Mouse (Mus musculus) cerebellum, adult 11-12 months (tissue): ENCODE results near the gene Ankrd53.

Experiments
- DNase-seq: peaks from one replicate; pipeline ENCODE4 v3.0.0; 2022

The Ankrd53 gene

GRCm38 (mm10) chr6:83762344-83762743 lies at the start of gene Ankrd53:
Ankrd53 (plus strand) TSS chr6:83762644.
- DNase-seq, result no peak

- DNase-seq, result no peak
Measured at GRCm38 (mm10) chr6:83713271-83714136, 48.9 kb upstream of the Ankrd53 start.

DNA sequence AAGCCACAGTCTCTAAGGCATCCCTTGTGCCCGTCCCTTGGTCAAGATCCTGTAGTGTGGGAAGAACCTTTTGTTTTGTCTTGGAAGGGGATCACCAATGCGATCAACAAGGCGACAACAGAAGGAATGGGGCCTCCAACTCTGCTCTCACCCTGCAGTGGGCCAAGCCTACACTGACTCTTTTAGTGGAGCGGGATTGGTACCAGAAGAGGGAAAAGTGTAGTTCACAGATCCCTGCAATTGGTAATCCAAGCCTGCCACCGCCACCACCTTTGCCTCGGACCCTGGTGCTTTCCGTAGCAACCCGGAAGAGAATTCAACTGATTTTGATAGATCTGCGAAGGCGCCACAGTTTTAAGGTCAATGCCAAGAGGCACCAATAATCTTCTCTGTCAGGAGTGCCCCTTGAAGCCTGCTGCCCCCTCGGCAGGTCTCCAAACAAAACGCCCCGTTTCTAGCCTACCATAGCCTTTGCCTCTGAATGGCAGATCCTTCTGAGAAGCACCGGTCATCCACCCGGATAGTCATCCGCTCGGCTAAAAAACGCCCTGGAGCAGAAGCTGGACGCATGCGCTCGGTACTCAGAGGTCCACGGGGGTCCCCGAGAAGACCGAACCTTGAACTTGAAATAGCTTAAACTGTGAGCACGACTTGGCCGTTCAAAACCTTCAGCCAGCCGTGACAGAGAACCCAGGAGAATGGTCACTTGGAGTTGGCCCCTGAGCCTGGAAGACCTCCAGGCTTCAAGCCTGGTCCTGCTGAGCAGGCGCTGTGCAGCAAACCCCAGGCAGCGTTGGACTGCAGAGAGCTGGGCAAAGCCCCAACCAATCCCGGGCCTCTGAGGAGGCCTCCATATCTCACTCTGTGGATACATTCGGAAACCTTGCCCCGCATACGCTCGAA lies 48.0 kb upstream of the Ankrd53 start:
- no peak for DNase-seq

- DNase-seq, result no peak
Measured at GRCm38 (mm10) chr6:83715461-83716196, 46.8 kb upstream of the Ankrd53 start.

DNA sequence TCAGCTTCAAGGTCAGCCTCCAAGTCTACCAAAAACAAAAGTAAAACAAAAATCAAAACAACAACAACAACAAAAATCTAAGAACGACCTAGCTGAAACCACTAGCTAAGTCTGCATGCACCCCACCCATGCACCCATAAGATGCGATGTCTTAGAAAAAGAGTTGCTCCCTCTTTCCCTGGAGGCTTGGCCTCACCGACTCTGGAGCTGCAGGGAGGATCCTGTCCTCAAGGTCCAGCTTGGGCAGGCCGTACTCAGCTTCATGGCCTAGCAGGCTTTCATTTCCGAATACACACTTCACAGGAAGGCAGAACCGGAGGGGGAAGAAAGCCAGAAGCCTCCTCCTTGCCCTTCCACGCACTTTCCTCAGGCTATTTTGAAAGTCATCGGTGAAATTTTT lies 45.4 kb upstream of the Ankrd53 start:
- DNase-seq, result no peak

DNA sequence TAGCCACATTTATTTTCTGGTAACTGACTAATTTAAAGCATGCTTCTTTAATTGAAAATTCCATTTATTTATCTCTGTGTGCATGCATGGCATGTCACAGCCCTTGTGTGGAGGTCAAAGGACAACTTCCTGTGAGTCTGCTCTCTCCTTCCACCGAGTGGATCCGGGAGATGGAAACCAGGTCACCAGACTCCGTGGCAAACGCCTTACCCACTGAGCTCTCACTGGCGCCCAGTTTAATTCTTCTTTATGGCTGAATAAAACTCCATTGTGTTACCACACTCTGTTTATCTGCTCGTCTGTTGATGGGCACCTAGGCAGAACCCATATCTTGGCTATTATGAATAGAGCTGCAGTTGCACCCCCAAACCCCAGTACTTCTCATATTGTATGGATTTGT lies 39.9 kb upstream of the Ankrd53 start:
- no peak for DNase-seq

DNA sequence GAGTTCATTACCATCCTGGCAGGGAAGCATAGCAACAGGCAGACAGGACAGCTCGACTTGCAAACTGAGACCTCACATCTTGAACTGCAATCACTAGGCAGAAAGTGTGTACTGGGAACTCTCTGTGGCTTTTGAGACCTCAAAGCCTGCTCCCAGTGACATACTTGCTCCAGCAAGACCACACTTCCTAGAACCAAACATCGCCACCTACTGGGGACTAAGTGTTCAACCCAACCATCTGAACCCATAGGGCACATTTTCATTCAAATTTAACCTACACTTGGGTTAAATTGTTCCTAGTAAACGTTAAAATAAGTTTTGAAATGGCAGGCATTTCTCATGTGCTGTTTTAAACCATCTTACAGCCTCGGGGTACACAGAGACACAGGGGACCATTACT lies 35.3 kb upstream of the Ankrd53 start:
- no peak for DNase-seq

DNA sequence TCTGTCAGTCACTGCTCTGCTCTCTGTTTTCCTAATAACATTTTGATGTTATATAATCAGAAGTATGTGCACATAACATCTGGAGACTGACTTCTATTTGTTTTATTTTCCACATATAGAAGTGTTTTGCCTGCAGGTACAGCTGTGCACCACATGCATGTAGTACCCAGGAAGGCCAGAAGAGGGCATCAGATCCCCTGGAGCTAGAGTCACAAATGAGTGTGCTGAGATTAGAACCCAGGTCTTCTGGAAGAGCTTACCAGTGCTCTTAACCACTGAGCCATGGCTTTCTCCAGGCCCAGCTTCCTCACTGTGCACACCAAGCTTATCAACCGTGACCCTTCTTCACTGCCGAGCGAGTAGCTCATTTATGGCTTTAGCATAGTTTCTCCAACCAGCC lies 34.0 kb upstream of the Ankrd53 start:
- no peak for DNase-seq

- DNase-seq, result no peak
Measured at GRCm38 (mm10) chr6:83729350-83729970, 33.0 kb upstream of the Ankrd53 start.

- no peak for DNase-seq
Measured at GRCm38 (mm10) chr6:83731128-83731527, 31.3 kb upstream of the Ankrd53 start.

DNA sequence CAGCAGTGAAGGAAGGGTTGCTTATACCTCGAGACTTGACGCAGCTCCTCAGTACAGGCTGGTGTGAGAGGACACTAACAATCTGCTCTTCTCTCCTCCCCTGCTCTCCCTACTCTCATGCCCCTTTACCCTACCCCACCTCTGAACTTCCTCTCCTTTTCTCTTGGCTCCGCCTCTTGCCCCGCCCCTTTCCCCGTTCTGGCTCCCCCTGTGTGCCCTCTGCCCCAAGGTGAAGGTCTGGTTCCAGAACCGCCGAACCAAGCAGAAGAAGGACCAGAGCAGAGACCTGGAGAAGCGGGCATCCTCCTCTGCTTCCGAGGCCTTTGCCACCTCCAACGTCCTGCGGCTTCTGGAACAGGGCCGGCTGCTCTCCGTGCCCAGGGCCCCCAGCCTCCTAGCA lies 25.1 kb upstream of the Ankrd53 start:
- no peak for DNase-seq

GRCm38 (mm10) chr6:83738596-83738995 lies 23.8 kb upstream of the Ankrd53 start:
- no peak for DNase-seq

GRCm38 (mm10) chr6:83742761-83743160 lies 19.7 kb upstream of the Ankrd53 start, which contains the start of gene Atp6v1b1:
Atp6v1b1 (plus strand) TSS chr6:83742990.
- DNase-seq, result no peak

DNA sequence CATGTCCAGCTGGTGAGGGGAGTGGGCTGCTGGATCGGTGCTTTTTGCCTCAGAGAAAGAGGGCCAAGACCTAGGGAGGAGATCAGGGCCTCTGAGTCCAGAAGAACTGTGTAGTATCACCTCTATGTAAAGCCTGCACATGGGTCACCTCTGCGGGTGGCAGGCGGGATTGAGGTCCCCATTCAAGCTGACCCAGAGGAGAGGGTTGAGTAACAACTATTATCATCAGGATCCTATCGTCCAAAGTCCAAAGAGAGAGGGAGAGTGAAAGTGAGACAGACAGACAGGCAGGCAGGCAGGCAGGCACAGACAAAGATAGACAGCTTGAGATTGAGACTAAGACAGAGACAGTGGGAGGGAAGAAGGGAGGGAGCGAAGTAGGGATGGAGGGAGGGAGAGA lies 19.2 kb upstream of the Ankrd53 start:
- no peak for DNase-seq

DNA sequence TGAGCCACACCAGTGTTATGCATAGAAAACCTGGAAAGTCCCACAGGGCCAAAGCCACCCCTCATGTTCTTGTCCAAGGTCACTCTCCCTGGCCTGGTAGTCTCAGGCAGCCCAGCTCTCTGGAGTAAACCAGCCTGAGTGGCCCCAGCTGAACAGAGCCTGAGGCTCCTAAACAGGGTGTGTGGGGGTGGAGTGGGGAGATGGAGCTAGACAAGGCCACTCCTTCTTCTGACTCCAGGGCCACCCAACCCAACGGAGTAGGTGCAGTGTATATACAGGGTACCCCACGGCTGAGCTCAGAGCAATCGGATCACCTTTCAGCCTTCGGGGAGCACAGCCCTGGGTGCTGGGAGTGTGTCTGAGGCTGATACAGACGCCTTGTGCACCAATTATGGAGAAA lies 18.3 kb upstream of the Ankrd53 start:
- no peak for DNase-seq

GRCm38 (mm10) chr6:83744557-83744956 lies 17.9 kb upstream of the Ankrd53 start:
- DNase-seq, result no peak

DNA sequence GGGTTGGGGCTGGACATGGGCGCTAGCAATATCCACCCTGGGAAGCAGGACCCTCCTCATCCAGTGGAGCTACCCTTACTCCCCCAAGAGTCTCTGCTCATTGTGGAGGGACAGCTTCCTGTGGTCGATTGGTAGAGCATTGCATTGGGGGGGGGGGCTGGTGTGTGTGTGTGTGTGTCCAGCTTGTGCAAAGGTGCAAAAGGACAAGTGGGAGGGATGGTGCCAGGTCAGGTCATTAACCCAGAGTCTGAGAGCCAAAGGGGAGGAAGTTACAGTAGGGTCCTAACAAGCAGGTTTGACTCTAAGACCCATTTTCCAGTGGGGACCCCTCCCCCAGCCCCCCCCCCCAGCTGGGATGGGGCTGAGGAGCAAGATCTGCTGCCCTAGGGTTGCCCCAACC lies 17.0 kb upstream of the Ankrd53 start:
- DNase-seq, result no peak

DNA sequence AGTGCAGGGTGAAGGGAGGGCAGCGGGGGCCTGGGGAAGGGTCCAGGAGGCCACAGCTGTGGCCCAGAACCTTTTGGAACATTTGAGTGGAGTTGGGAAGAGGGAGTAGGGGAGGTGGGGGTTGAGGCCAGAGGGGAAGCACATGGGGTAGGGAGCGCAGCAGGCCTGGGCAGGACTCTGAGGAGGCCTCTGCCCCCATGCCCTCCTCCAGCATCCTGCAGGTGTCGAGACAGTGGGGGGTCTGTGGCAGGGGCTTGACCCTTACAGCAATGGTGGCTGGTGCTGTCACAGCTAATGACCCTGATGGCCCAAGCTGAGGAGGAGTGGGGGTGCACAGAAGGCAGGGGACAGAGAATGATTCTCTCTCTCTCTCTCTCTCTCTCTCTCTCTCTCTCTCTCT lies 13.2 kb upstream of the Ankrd53 start:
- no peak for DNase-seq

GRCm38 (mm10) chr6:83750171-83750684 lies 12.2 kb upstream of the Ankrd53 start:
- DNase-seq, result no peak

DNA sequence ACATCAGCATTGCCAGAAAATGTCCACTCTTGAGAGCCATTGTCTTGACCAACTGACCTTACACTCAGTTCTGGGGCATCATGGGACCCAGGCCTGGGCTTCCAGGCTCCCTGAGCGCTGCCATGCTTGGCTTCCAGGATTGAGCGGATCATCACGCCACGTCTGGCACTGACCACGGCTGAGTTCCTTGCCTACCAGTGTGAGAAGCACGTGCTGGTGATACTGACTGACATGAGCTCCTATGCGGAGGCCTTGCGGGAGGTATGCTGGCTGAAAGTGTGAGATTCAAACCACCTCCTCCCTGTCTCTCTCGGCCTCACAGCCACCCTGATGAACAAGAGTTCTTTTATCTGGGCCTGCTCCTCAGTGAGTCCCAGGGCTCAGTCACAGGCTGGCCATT lies 6.4 kb upstream of the Ankrd53 start:
- no peak for DNase-seq

DNA sequence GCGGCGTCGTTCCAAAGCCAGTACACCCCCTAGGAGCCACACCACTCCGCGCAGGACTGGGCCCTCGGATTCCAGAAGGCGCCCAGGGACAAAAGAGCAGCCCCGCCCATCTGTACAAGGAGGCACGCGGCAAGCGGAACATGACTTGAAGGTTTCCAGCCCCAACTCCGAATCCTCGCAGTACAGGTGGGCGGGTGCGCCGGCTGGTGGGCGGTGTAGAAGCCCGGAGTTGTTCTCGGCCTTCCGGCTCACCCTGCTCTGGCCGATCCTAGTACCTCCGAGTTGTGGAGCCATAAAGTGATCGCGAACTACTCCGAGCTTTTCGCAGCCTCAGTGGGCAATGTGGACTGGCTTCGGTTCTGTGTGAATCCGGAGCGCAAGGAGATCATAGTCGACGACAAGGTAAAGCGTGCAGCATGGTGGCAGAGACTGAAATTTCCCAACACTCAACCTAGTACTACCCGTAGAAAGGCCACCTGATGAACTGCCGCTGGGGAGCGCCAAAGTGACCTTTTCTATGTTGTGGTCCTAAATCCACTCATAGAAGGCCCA lies 512 bp downstream of the Ankrd53 start:
- no peak for DNase-seq

DNA sequence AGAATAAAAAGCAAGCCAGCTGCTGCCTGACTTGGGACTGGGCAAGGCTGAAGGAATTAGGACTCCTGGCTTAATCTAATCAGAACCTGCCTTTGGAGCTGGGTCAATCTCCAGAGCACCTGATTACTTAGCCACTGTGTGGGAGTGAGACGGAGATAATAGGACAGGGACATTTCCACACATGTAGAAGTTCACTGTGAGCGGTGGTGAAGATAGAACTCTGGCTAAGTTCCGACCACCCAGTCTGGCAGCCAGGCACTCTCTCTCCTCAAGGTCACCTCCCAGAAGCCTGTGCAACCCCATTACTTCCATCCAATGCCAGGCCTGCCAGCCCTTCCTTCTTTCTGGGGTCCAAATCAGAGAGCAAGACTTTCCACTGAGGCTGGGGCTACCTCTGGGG lies 4.5 kb downstream of the Ankrd53 start:
- no peak for DNase-seq
